Mouse (Mus musculus): ENCODE measurements around the gene Elp4. TPM values are rescaled to one million over a fixed set of nuclear protein-coding genes. Genes with fewer than 3 reads are reported as not detected.

Elp4 gene
- polyA plus RNA-seq, 1 experiment from 2014 or later = 34.3 TPM

- Histone ChIP-seq H3K27me3 (ENCODE audit: control insufficient read depth, insufficient read depth, low read depth, low read length) (peaks cover 87% of the 10 kb centered on the region), H3K27ac (ENCODE audit: low read length) (no peak overlapping the region), H3K9me3 (ENCODE audit: control insufficient read depth, low read length) (no peaks in the 10 kb centered on the region), H3K4me3 (ENCODE audit: low read length) (no peak overlapping the region), H3K9ac (ENCODE audit: low read length) (no peak overlapping the region), H3K36me3 (ENCODE audit: control insufficient read depth, insufficient read depth, low read length) (no peaks in the 10 kb centered on the region), H3K4me1 (replicated peaks; ENCODE audit: control insufficient read depth, insufficient read depth, low read length) (no peaks in the 10 kb centered on the region; the same call in none of the 2 replicates), H3K4me2 (ENCODE audit: low read depth, low read length) (no peak overlapping the region)
- ATAC-seq (ENCODE audit: low read depth) = no peak
- WGBS = 5% methylated on average over 28 of the region's 28 CpGs
These were observed 214.4 kb downstream of the Elp4 start for GRCm38 (mm10) chr2:105689771-105690639.

GRCm38 (mm10) chr2:105689304-105689770 lies 215.0 kb downstream of the Elp4 start:
- Histone ChIP-seq H3K9me3 (ENCODE audit: control insufficient read depth, low read length) (no peaks in the 10 kb centered on the region), H3K27me3 (ENCODE audit: control insufficient read depth, insufficient read depth, low read depth, low read length) (peaks cover 90% of the 10 kb centered on the region), H3K36me3 (ENCODE audit: control insufficient read depth, insufficient read depth, low read length) (no peaks in the 10 kb centered on the region), H3K9ac (ENCODE audit: low read length) (no peak overlapping the region), H3K4me2 (ENCODE audit: low read depth, low read length) (no peak overlapping the region), H3K27ac (ENCODE audit: low read length) (no peak overlapping the region), H3K4me1 (replicated peaks; ENCODE audit: control insufficient read depth, insufficient read depth, low read length) (no peaks in the 10 kb centered on the region; the same call in none of the 2 replicates), H3K4me3 (ENCODE audit: low read length) (no peak overlapping the region)
- no peak for ATAC-seq (ENCODE audit: low read depth)
- under 1% methylated on average over 15 of the region's 15 CpGs for WGBS

- H3K4me2 ChIP-seq (ENCODE audit: low read depth, low read length) = 0 out of 2 replicates have a peak overlapping the region, but pooled peaks have one; percentile 14
- no peaks in the 10 kb centered on the region; the same call in none of the 2 replicates for H3K4me1 ChIP-seq (replicated peaks; ENCODE audit: control insufficient read depth, insufficient read depth, low read length)
- H3K4me3 ChIP-seq (ENCODE audit: low read length) = 0 out of 2 replicates have a peak overlapping the region, but pooled peaks have one; percentile 2
- H3K27ac ChIP-seq (ENCODE audit: low read length) = no peak overlapping the region
- peaks cover 92% of the 10 kb centered on the region for H3K27me3 ChIP-seq (ENCODE audit: control insufficient read depth, insufficient read depth, low read depth, low read length)
- no peak for ATAC-seq (ENCODE audit: low read depth)
- no peak overlapping the region for H3K9ac ChIP-seq (ENCODE audit: low read length)
- H3K36me3 ChIP-seq (ENCODE audit: control insufficient read depth, insufficient read depth, low read length) = no peaks in the 10 kb centered on the region
- H3K9me3 ChIP-seq (ENCODE audit: control insufficient read depth, low read length) = no peaks in the 10 kb centered on the region
- WGBS = 2% methylated on average over 25 of the region's 25 CpGs
These were observed 215.7 kb downstream of the Elp4 start for GRCm38 (mm10) chr2:105688436-105689303.

- 1% methylated on average over 17 of the region's 17 CpGs for WGBS
- Histone ChIP-seq H3K4me1 (replicated peaks; ENCODE audit: control insufficient read depth, insufficient read depth, low read length) (no peaks in the 10 kb centered on the region; the same call in none of the 2 replicates), H3K4me3 (ENCODE audit: low read length) (peak overlapping the region; percentile 3; the same call in 1 of the 2 replicates), H3K9me3 (ENCODE audit: control insufficient read depth, low read length) (no peaks in the 10 kb centered on the region), H3K36me3 (ENCODE audit: control insufficient read depth, insufficient read depth, low read length) (no peaks in the 10 kb centered on the region), H3K4me2 (ENCODE audit: low read depth, low read length) (peak overlapping the region; percentile 20), H3K9ac (ENCODE audit: low read length) (no peak overlapping the region), H3K27ac (ENCODE audit: low read length) (no peak overlapping the region), H3K27me3 (ENCODE audit: control insufficient read depth, insufficient read depth, low read depth, low read length) (peaks cover 91% of the 10 kb centered on the region)
- no peak for ATAC-seq (ENCODE audit: low read depth)
These were observed 216.4 kb downstream of the Elp4 start for GRCm38 (mm10) chr2:105688011-105688410.

- Histone ChIP-seq H3K27ac (ENCODE audit: low read length) (no peak overlapping the region), H3K27me3 (ENCODE audit: control insufficient read depth, insufficient read depth, low read depth, low read length) (peaks cover 91% of the 10 kb centered on the region), H3K4me2 (ENCODE audit: low read depth, low read length) (peak overlapping the region; percentile 20), H3K4me1 (replicated peaks; ENCODE audit: control insufficient read depth, insufficient read depth, low read length) (no peaks in the 10 kb centered on the region; the same call in none of the 2 replicates), H3K9ac (ENCODE audit: low read length) (no peak overlapping the region), H3K4me3 (ENCODE audit: low read length) (peak overlapping the region; percentile 3; the same call in 1 of the 2 replicates), H3K9me3 (ENCODE audit: control insufficient read depth, low read length) (no peaks in the 10 kb centered on the region), H3K36me3 (ENCODE audit: control insufficient read depth, insufficient read depth, low read length) (no peaks in the 10 kb centered on the region)
- ATAC-seq (ENCODE audit: low read depth) = peak; percentile 39; the same call in 1 of the 2 replicates
- WGBS = 3% methylated on average over 13 of the region's 13 CpGs
These were observed 216.9 kb downstream of the Elp4 start for GRCm38 (mm10) chr2:105687317-105687991.

- WGBS = 4% methylated on average over 34 of the region's 36 CpGs
- Histone ChIP-seq H3K4me2 (ENCODE audit: low read depth, low read length) (no peak overlapping the region), H3K9ac (ENCODE audit: low read length) (no peak overlapping the region), H3K27me3 (ENCODE audit: control insufficient read depth, insufficient read depth, low read depth, low read length) (peaks cover 91% of the 10 kb centered on the region), H3K9me3 (ENCODE audit: control insufficient read depth, low read length) (no peaks in the 10 kb centered on the region), H3K4me3 (ENCODE audit: low read length) (no peak overlapping the region), H3K4me1 (replicated peaks; ENCODE audit: control insufficient read depth, insufficient read depth, low read length) (no peaks in the 10 kb centered on the region; the same call in none of the 2 replicates), H3K36me3 (ENCODE audit: control insufficient read depth, insufficient read depth, low read length) (no peaks in the 10 kb centered on the region), H3K27ac (ENCODE audit: low read length) (no peak overlapping the region)
- ATAC-seq (ENCODE audit: low read depth) = no peak
These were observed 217.7 kb downstream of the Elp4 start for GRCm38 (mm10) chr2:105686363-105687316.

- peaks cover 93% of the 10 kb centered on the region for H3K27me3 ChIP-seq (ENCODE audit: control insufficient read depth, insufficient read depth, low read depth, low read length)
- H3K9ac ChIP-seq (ENCODE audit: low read length) = no peak overlapping the region
- no peak overlapping the region for H3K27ac ChIP-seq (ENCODE audit: low read length)
- H3K9me3 ChIP-seq (ENCODE audit: control insufficient read depth, low read length) = no peaks in the 10 kb centered on the region
- no peak for ATAC-seq (ENCODE audit: low read depth)
- no peaks in the 10 kb centered on the region for H3K36me3 ChIP-seq (ENCODE audit: control insufficient read depth, insufficient read depth, low read length)
- H3K4me3 ChIP-seq (ENCODE audit: low read length) = no peak overlapping the region
- H3K4me2 ChIP-seq (ENCODE audit: low read depth, low read length) = no peak overlapping the region
- no peaks in the 10 kb centered on the region; the same call in none of the 2 replicates for H3K4me1 ChIP-seq (replicated peaks; ENCODE audit: control insufficient read depth, insufficient read depth, low read length)
- 6% methylated on average over 11 of the region's 11 CpGs for WGBS
These were observed 218.7 kb downstream of the Elp4 start for GRCm38 (mm10) chr2:105685651-105686050.
